Mouse (Mus musculus): ENCODE results near the gene Zdhhc19.

Gene Zdhhc19

GRCm38 (mm10) chr16:32495965-32496364 is at the start of gene Zdhhc19:
Zdhhc19 (plus strand) TSS chr16:32496265.
- no peak for DNase-seq

- no peak for DNase-seq
Observed at GRCm38 (mm10) chr16:32446563-32447138, 49.4 kb upstream of the Zdhhc19 start.

- DNase-seq, result no peak
Observed at GRCm38 (mm10) chr16:32449665-32450064, 46.4 kb upstream of the Zdhhc19 start.

- DNase-seq, result no peak
Observed at GRCm38 (mm10) chr16:32450133-32450532, 45.9 kb upstream of the Zdhhc19 start.

- no peak for DNase-seq
Observed at GRCm38 (mm10) chr16:32453102-32453501, 43.0 kb upstream of the Zdhhc19 start.

- no peak for DNase-seq
Observed at GRCm38 (mm10) chr16:32454646-32455045, 41.4 kb upstream of the Zdhhc19 start.

GRCm38 (mm10) chr16:32456086-32456485 is 40.0 kb upstream of the Zdhhc19 start:
- no peak for DNase-seq

GRCm38 (mm10) chr16:32456761-32457160 is 39.3 kb upstream of the Zdhhc19 start:
- DNase-seq, result no peak

GRCm38 (mm10) chr16:32457589-32458386 is 38.3 kb upstream of the Zdhhc19 start:
- DNase-seq, result peak; percentile 60

GRCm38 (mm10) chr16:32460518-32460917 is 35.5 kb upstream of the Zdhhc19 start:
- no peak for DNase-seq

- DNase-seq, result no peak
Observed at GRCm38 (mm10) chr16:32461713-32462112, 34.4 kb upstream of the Zdhhc19 start.

- no peak for DNase-seq
Observed at GRCm38 (mm10) chr16:32462950-32463349, 33.1 kb upstream of the Zdhhc19 start.

- DNase-seq, result no peak
Observed at GRCm38 (mm10) chr16:32463426-32463825, 32.6 kb upstream of the Zdhhc19 start.

GRCm38 (mm10) chr16:32464908-32465307 is 31.2 kb upstream of the Zdhhc19 start:
- DNase-seq, result no peak

GRCm38 (mm10) chr16:32468488-32468887 is 27.6 kb upstream of the Zdhhc19 start:
- DNase-seq, result no peak

- DNase-seq, result no peak
Observed at GRCm38 (mm10) chr16:32469404-32470105, 26.5 kb upstream of the Zdhhc19 start.

GRCm38 (mm10) chr16:32472276-32473015 is 23.6 kb upstream of the Zdhhc19 start:
- DNase-seq, result no peak

- no peak for DNase-seq
Observed at GRCm38 (mm10) chr16:32477315-32477714, 18.8 kb upstream of the Zdhhc19 start.

GRCm38 (mm10) chr16:32479415-32479814 is 16.6 kb upstream of the Zdhhc19 start:
- no peak for DNase-seq

GRCm38 (mm10) chr16:32484431-32484871 is 11.6 kb upstream of the Zdhhc19 start:
- no peak for DNase-seq

GRCm38 (mm10) chr16:32485209-32485608 is 10.9 kb upstream of the Zdhhc19 start:
- no peak for DNase-seq

GRCm38 (mm10) chr16:32486046-32486445 is 10.0 kb upstream of the Zdhhc19 start:
- DNase-seq, result no peak
